Mouse (Mus musculus) central nervous system, embryonic 18 days (tissue): ENCODE results near the gene Nqo1. TPM values are rescaled to one million over a fixed set of nuclear protein-coding genes. Genes with fewer than 3 reads are reported as not detected.

Experiments used
- polyA plus RNA-seq: library from polyadenylated mRNA; depleted of rRNA; stranded (reverse); fragments of >200 nt; gene quantifications from 2 replicates; pipeline ENCODE4 v1.2.3, GENCODE M21; 2012; rRNA removed

Nqo1 gene
- polyA plus RNA-seq, result 3.9 TPM in 2 replicates

GRCm38 (mm10) chr8:107403038-107403781, at the start of gene Nqo1:
Gene Nqo1 (minus strand): TSS chr8:107403206.

GRCm38 (mm10) chr8:107435962-107436831, 33.2 kb upstream of the Nqo1 start, which contains the start of gene Wwp2:
Gene Wwp2 (plus strand): TSS chr8:107436365.

GRCm38 (mm10) chr8:107424597-107425229, 21.7 kb upstream of the Nqo1 start, which contains the start of gene Nob1:
Gene Nob1 (minus strand): TSS chr8:107425051.

Other genes with a start within 250 kb of the Nqo1 start
- gene Nfat5, start 109.7 kb downstream of the Nqo1 start, polyA plus RNA-seq, result 28.1 and 30.4 TPM in 2 replicates
- 93.4 and 95.9 TPM in 2 replicates for gene Nob1, start 21.8 kb upstream of the Nqo1 start, polyA plus RNA-seq
- 24.3 and 27.7 TPM in 2 replicates for gene Wwp2, start 33.2 kb upstream of the Nqo1 start, polyA plus RNA-seq
- 132 and 133 TPM in 2 replicates for gene Psmd7, start 185.3 kb upstream of the Nqo1 start, polyA plus RNA-seq